Mouse (Mus musculus) neural tube, embryonic 10.5 days (tissue): ENCODE measurements around the gene Nadk.
"Not testable (repeated sequence)": the region's sequence is repeated elsewhere in the genome, so short reads cannot be mapped to it uniquely, and the experiment has no call there.

Experiments
- DNase-seq: peaks from one replicate; pipeline ENCODE4 v3.0.0-alpha.2; 2017; ENCODE audit warnings: low spot score; ENCODE audit errors: extremely low spot score

Gene Nadk

GRCm38 (mm10) chr4:155569818-155570217 lies 7.6 kb downstream of the Nadk start:
- DNase-seq = no peak

GRCm38 (mm10) chr4:155570315-155570714 lies 8.1 kb downstream of the Nadk start:
- DNase-seq = not testable (repeated sequence)

- DNase-seq = no peak
These were observed 9.3 kb downstream of the Nadk start for GRCm38 (mm10) chr4:155571442-155571841.

GRCm38 (mm10) chr4:155573155-155573554 lies 11.0 kb downstream of the Nadk start:
- no peak for DNase-seq

GRCm38 (mm10) chr4:155573876-155574275 lies 11.7 kb downstream of the Nadk start:
- no peak for DNase-seq

- DNase-seq = no peak
These were observed 12.8 kb downstream of the Nadk start for GRCm38 (mm10) chr4:155574931-155575330.

- no peak for DNase-seq
These were observed 13.3 kb downstream of the Nadk start for GRCm38 (mm10) chr4:155575521-155575920.

GRCm38 (mm10) chr4:155577132-155577531 lies 15.0 kb downstream of the Nadk start:
- no peak for DNase-seq

- no peak for DNase-seq
These were observed 15.6 kb downstream of the Nadk start for GRCm38 (mm10) chr4:155577741-155578140.

GRCm38 (mm10) chr4:155578336-155579125 lies 16.4 kb downstream of the Nadk start:
- DNase-seq = no peak

- peak; percentile 66 for DNase-seq
These were observed 18.2 kb downstream of the Nadk start for GRCm38 (mm10) chr4:155580420-155580819.

- DNase-seq = no peak
These were observed 20.2 kb downstream of the Nadk start for GRCm38 (mm10) chr4:155582279-155582905.

GRCm38 (mm10) chr4:155589356-155589755 lies 27.2 kb downstream of the Nadk start:
- no peak for DNase-seq

- no peak for DNase-seq
These were observed 29.0 kb downstream of the Nadk start for GRCm38 (mm10) chr4:155591012-155591719.

GRCm38 (mm10) chr4:155593780-155594179 lies 31.6 kb downstream of the Nadk start:
- no peak for DNase-seq

GRCm38 (mm10) chr4:155595777-155596176 lies 33.6 kb downstream of the Nadk start:
- DNase-seq = no peak

GRCm38 (mm10) chr4:155596606-155597005 lies 34.4 kb downstream of the Nadk start:
- no peak for DNase-seq

- no peak for DNase-seq
These were observed 36.4 kb downstream of the Nadk start for GRCm38 (mm10) chr4:155598536-155598935.

- DNase-seq = no peak
These were observed 38.0 kb downstream of the Nadk start for GRCm38 (mm10) chr4:155599901-155600825.

- DNase-seq = peak; percentile 98
These were observed 39.2 kb downstream of the Nadk start, which contains the start of gene Slc35e2 for GRCm38 (mm10) chr4:155601091-155601996. TSS of gene Slc35e2 (plus strand) at chr4:155601416.
